Mouse (Mus musculus) myocyte (in vitro differentiated cells): Measurements from ENCODE around the gene Bnip1.

ENCODE experiments used
- MAX ChIP-seq: IDR thresholded peaks from one replicate; pipeline ENCODE4 v1.6.1; 2011; ENCODE audit warnings: low read depth, mild to moderate bottlenecking, control low read depth
- POLR2A ChIP-seq: IDR thresholded peaks from one replicate; pipeline ENCODE4 v1.6.1; 2011; ENCODE audit warnings: low read depth, mild to moderate bottlenecking, control low read depth, moderate library complexity; ENCODE audit not compliant: insufficient read length
- POLR2AphosphoS2 ChIP-seq: IDR thresholded peaks from one replicate; pipeline ENCODE4 v1.6.1; 2011; ENCODE audit warnings: low read depth, control low read depth; ENCODE audit not compliant: insufficient read length
- TCF12 ChIP-seq: IDR thresholded peaks from one replicate; pipeline ENCODE4 v1.6.1; 2011; ENCODE audit warnings: mild to moderate bottlenecking, control low read depth; ENCODE audit not compliant: poor library complexity, insufficient read depth, severe bottlenecking

GRCm38 (mm10) chr17:26776211-26776610 lies 4.7 kb upstream of the Bnip1 start:
- no peak for TF ChIP-seq MAX
- no peak for TF ChIP-seq POLR2A
- no peak for TF ChIP-seq TCF12
- no peak for TF ChIP-seq POLR2AphosphoS2
